Mouse (Mus musculus): ENCODE measurements at regions not wholly inside any gene's neighbourhood (a gene's known extent, or its start where the extent isn't known, plus 50 kb on each side); places are given as distances from the start of the nearest gene placed in this dataset.

DNA sequence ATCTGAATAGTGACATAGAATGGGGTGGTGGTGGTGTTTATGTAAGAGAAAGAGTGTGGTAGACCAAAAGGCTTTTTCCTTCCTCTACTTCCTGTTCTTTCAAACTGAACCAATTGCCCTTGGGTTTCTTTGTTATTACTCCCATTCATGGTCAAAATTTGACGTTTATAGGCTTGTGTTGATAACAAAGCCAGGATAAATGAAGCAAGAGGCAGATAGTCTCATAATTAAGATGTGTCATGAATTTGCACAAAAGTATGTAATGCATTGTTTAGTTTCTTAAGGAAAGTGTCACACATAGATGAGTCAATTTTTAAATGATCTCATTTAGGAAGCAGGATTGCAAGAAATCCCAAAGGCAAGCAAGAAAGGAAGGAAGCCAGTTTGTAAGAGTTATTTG is 73.9 kb upstream of the Rnd3 start:
- Histone ChIP-seq H3K9me3 (replicated peaks; ENCODE audit: insufficient read depth, low read length) (no peaks in the 10 kb centered on the region), H3K27ac (ENCODE audit: control insufficient read depth, low read depth, low read length) (no peak overlapping the region), H3K36me3 (ENCODE audit: control insufficient read depth in 1 of 2, insufficient read depth in 2 of 2, low read length in 2 of 2) (no peaks in the 10 kb centered on the region), H3K27me3 (ENCODE audit: control insufficient read depth in 1 of 2, insufficient read depth in 2 of 2, low read length in 2 of 2) (no peaks in the 10 kb centered on the region), H3K79me2 (ENCODE audit: control insufficient read depth, insufficient read depth, low read length, poor library complexity) (no peaks in the 10 kb centered on the region), H3K4me1 (ENCODE audit: control insufficient read depth in 1 of 2, insufficient read depth in 2 of 2, low read length in 2 of 2) (no peaks in the 10 kb centered on the region), H3K4me3 (ENCODE audit: control insufficient read depth in 1 of 2, insufficient read depth in 1 of 2, low read depth in 2 of 2, low read length in 2 of 2) (no peak overlapping the region), H3K9ac (ENCODE audit: control insufficient read depth, low read depth, low read length, poor library complexity, severe bottlenecking) (no peak overlapping the region)
- no peak for DNase-seq (ENCODE audit: low read depth, low spot score)
- TF ChIP-seq ZMIZ1 (IDR thresholded peaks at IDR 0.05; ENCODE audit: low read depth, low read length) (no peak), GABPA (IDR thresholded peaks at IDR 0.05; ENCODE audit: low read depth, low read length) (no peak), MAZ (IDR thresholded peaks at IDR 0.05; ENCODE audit: low read depth, low read length) (no peak), KAT2A (conservative IDR thresholded peaks at IDR 0.05; ENCODE audit: low read depth, low read length) (no peak), ETS1 (IDR thresholded peaks at IDR 0.05; ENCODE audit: low read depth, low read length) (no peak), NRF1 (IDR thresholded peaks at IDR 0.05; ENCODE audit: insufficient read depth, low read depth, low read length, poor library complexity, severe bottlenecking) (no peak), TCF12 (IDR thresholded peaks at IDR 0.05; ENCODE audit: low read depth, low read length) (no peak), TBP (IDR thresholded peaks at IDR 0.05; ENCODE audit: low read depth, low read length) (no peak), ZKSCAN1 (IDR thresholded peaks at IDR 0.05; ENCODE audit: low read depth, low read length) (no peak), POLR2A (IDR thresholded peaks at IDR 0.05; ENCODE audit: control insufficient read depth in 1 of 2, insufficient read depth in 1 of 2, low read depth in 1 of 2, low read length in 2 of 2, poor library complexity in 1 of 2) (no peak), RCOR1 (IDR thresholded peaks at IDR 0.05; ENCODE audit: low read depth, low read length) (no peak), TAL1 (IDR thresholded peaks at IDR 0.05; ENCODE audit: low read length) (no peak)

DNA sequence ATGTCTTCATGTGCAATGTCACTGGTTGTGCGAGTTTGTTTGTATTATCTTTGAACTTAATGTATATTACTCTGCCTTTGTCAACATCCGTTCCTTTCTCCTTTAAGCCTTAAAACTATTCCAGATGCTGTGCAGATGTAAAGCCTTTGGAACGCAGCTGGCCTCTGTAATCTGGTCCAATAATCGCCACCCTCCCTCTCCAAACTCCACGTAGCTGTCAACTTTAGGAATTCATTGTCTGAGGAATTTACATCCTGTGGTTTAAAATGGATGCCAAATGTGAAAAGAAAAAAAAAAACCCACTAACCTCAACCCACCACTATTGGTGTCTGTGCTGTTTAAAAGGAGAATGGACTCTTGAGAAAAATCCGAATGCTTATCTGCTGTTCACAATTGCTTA is 70.8 kb upstream of the Rnd3 start:
- no peak overlapping the region for H3K9ac ChIP-seq (ENCODE audit: control insufficient read depth, low read depth, low read length, poor library complexity, severe bottlenecking)
- H3K27me3 ChIP-seq (ENCODE audit: control insufficient read depth in 1 of 2, insufficient read depth in 2 of 2, low read length in 2 of 2): no peaks in the 10 kb centered on the region
- DNase-seq (ENCODE audit: low read depth, low spot score): no peak
- no peaks in the 10 kb centered on the region for H3K36me3 ChIP-seq (ENCODE audit: control insufficient read depth in 1 of 2, insufficient read depth in 2 of 2, low read length in 2 of 2)
- no peak overlapping the region for H3K4me3 ChIP-seq (ENCODE audit: control insufficient read depth in 1 of 2, insufficient read depth in 1 of 2, low read depth in 2 of 2, low read length in 2 of 2)
- no peak overlapping the region for H3K27ac ChIP-seq (ENCODE audit: control insufficient read depth, low read depth, low read length)
- H3K79me2 ChIP-seq (ENCODE audit: control insufficient read depth, insufficient read depth, low read length, poor library complexity): no peaks in the 10 kb centered on the region
- TF ChIP-seq ZMIZ1 (IDR thresholded peaks at IDR 0.05; ENCODE audit: low read depth, low read length): no peak
- no peak for TF ChIP-seq RCOR1 (IDR thresholded peaks at IDR 0.05; ENCODE audit: low read depth, low read length)
- no peak for TF ChIP-seq MXI1 (IDR thresholded peaks at IDR 0.05; ENCODE audit: low read depth, low read length)
- TF ChIP-seq RAD21 (IDR thresholded peaks at IDR 0.05; ENCODE audit: low read depth, low read length): no peak
- no peak for TF ChIP-seq MYB (IDR thresholded peaks at IDR 0.05; ENCODE audit: low read depth, low read length)
- no peaks in the 10 kb centered on the region for H3K9me3 ChIP-seq (replicated peaks; ENCODE audit: insufficient read depth, low read length)
- no peaks in the 10 kb centered on the region for H3K4me1 ChIP-seq (ENCODE audit: control insufficient read depth in 1 of 2, insufficient read depth in 2 of 2, low read length in 2 of 2)

Measured in MEL (cell line).